Mouse (Mus musculus) induced T-regulatory cell, adult 2 months (primary cell): Measurements from ENCODE around the gene Gm6509.
"Not testable (repeated sequence)": the region's sequence is repeated elsewhere in the genome, so short reads cannot be mapped to it uniquely, and the experiment has no call there.

Experiments
- DNase-seq: peaks from one replicate; pipeline ENCODE4 v3.0.0-alpha.2; 2012; ENCODE audit warnings: low read depth

Gm6509 gene

GRCm38 (mm10) chr5:94623679-94624078 is at the start of gene Gm6509:
Gene Gm6509 (plus strand): TSS chr5:94623979.
- DNase-seq, result not testable (repeated sequence)

- not testable (repeated sequence) for DNase-seq
Observed at GRCm38 (mm10) chr5:94616242-94616641, 7.5 kb upstream of the Gm6509 start, which contains the start of gene Gm3147. Gene Gm3147 (minus strand): TSS chr5:94616342.

- not testable (repeated sequence) for DNase-seq
Observed at GRCm38 (mm10) chr5:94648082-94648481, 24.3 kb downstream of the Gm6509 start, which contains the start of gene Gm6205. Gene Gm6205 (plus strand): TSS chr5:94648382.
